Mouse (Mus musculus) hindbrain, postnatal 0 days (tissue): Measurements from ENCODE around the gene Kat14. TPM values are rescaled to one million over a fixed set of nuclear protein-coding genes. Genes with fewer than 3 reads are reported as not detected.
A peak's percentile ranks its signal among the peaks of the same experiment; 100 is the strongest.

Experiments
- ATAC-seq: fragments of 200-750 bp; cut with Nextera tagmentation; 2 replicates; pipeline ENCODE4 v1.8.0; 2017; ENCODE audit warnings: mild to moderate bottlenecking, moderate TSS enrichment, moderate library complexity
- DNase-seq: peaks from one replicate; pipeline ENCODE4 v3.0.0-alpha.2; 2015; ENCODE audit warnings: low spot score
- H3K27ac ChIP-seq: fragments of 300-500 bp; sonication (generic); 2 replicates; pipeline ENCODE4 v1.5.1; 2014; ENCODE audit warnings: mild to moderate bottlenecking
- H3K27me3 ChIP-seq: fragments of 300-500 bp; sonication (generic); 2 replicates; pipeline ENCODE4 v1.6.1; 2014; ENCODE audit warnings: low read length, mixed read lengths; ENCODE audit not compliant: insufficient read depth
- H3K36me3 ChIP-seq: fragments of 300-500 bp; sonication (generic); 2 replicates; pipeline ENCODE4 v1.6.1; 2014; ENCODE audit warnings: low read length, mixed read lengths; ENCODE audit not compliant: insufficient read depth
- H3K4me1 ChIP-seq: fragments of 300-500 bp; sonication (generic); 2 replicates; pipeline ENCODE4 v1.6.1; 2014; ENCODE audit warnings: antibody characterized with exemption, low read length, mixed read lengths; ENCODE audit not compliant: insufficient read depth
- H3K4me2 ChIP-seq: fragments of 300-500 bp; sonication (generic); 2 replicates; pipeline ENCODE4 v1.6.1; 2014; ENCODE audit warnings: low read depth, mild to moderate bottlenecking, low read length, moderate library complexity, mixed read lengths
- H3K4me3 ChIP-seq: fragments of 300-500 bp; sonication (generic); 2 replicates; pipeline ENCODE4 v1.5.1; 2014; ENCODE audit warnings: low read length
- H3K9ac ChIP-seq: fragments of 300-500 bp; sonication (generic); replicated peaks from 2 replicates; pipeline ENCODE4 v1.6.1; 2014; ENCODE audit warnings: mild to moderate bottlenecking, low read length, moderate library complexity, mixed read lengths
- H3K9me3 ChIP-seq: fragments of 300-500 bp; sonication (generic); 2 replicates; pipeline ENCODE4 v1.6.1; 2016; ENCODE audit warnings: low read length, mixed read lengths
- CTCF ChIP-seq: IDR thresholded peaks from 2 replicates; pipeline ENCODE4 v1.5.1; 2016; ENCODE audit warnings: antibody characterized with exemption, control low read depth, low read depth
- WGBS: fragments of 180-500 bp; shearing (Covaris S2); extraction: QIAGEN DNeasy Blood & Tissue Kit; methylation state at CpG from one replicate; pipeline ENCODE4 v1.1.7; 2014; 5-methylcytosine and 5-hydroxymethylcytosine counted together
- polyA plus RNA-seq: library from polyadenylated mRNA; unstranded; fragments of >200 nt; fragmentation: Nextera tagmentation; extraction: Ambion mirVana; gene quantifications from 2 replicates; pipeline ENCODE4 v1.2.1, GENCODE M21; 2015
- total RNA-seq: library from RNA; depleted of rRNA; stranded (reverse); fragments of >200 nt; gene quantifications from 2 replicates; pipeline ENCODE4 v1.2.3, GENCODE M21; 2014

Gene Kat14
- total and polyA plus RNA-seq, 2 experiments from 2014 or later, result 22.5 to 23.5 TPM

GRCm38 (mm10) chr2:144400659-144401058, 31.9 kb downstream of the Kat14 start:
- H3K36me3 ChIP-seq, result peaks cover 52% of the 10 kb centered on the region
- 95% methylated on average over 6 of the region's 6 CpGs for WGBS

GRCm38 (mm10) chr2:144409037-144409436, 40.3 kb downstream of the Kat14 start:
- H3K9me3 ChIP-seq, result no peaks in the 10 kb centered on the region
- H3K4me3 ChIP-seq, result no peak overlapping the region
- peaks cover 20% of the 10 kb centered on the region; the same call in 1 of the 2 replicates for H3K36me3 ChIP-seq
- no peaks in the 10 kb centered on the region for H3K4me1 ChIP-seq
- no peak for TF ChIP-seq CTCF
- no peak for DNase-seq
- WGBS, result 95% methylated on average over 4 of the region's 4 CpGs
- H3K9ac ChIP-seq, result no peak overlapping the region
- no peak for ATAC-seq
- H3K4me2 ChIP-seq, result no peak overlapping the region
- H3K27ac ChIP-seq, result no peak overlapping the region
- no peaks in the 10 kb centered on the region for H3K27me3 ChIP-seq

More at GRCm38 (mm10) chr2:144400659-144401058, 31.9 kb downstream of the Kat14 start:
- Histone ChIP-seq H3K27ac (no peak overlapping the region), H3K4me2 (no peak overlapping the region), H3K9ac (no peak overlapping the region), H3K4me3 (no peak overlapping the region), H3K4me1 (no peaks in the 10 kb centered on the region), H3K27me3 (no peaks in the 10 kb centered on the region), H3K9me3 (no peaks in the 10 kb centered on the region)
- TF ChIP-seq CTCF, result no peak
- ATAC-seq (no peak), DNase-seq (no peak)

- Histone ChIP-seq H3K4me3 (no peak overlapping the region), H3K27me3 (no peaks in the 10 kb centered on the region), H3K9ac (no peak overlapping the region), H3K27ac (no peak overlapping the region; the same call in 1 of the 2 replicates), H3K36me3 (peaks cover 16% of the 10 kb centered on the region; the same call in 1 of the 2 replicates), H3K4me2 (no peak overlapping the region), H3K4me1 (no peaks in the 10 kb centered on the region), H3K9me3 (no peaks in the 10 kb centered on the region)
- WGBS, result 47% methylated on average over 3 of the region's 3 CpGs
- TF ChIP-seq CTCF, result no peak; the same call in 1 of the 2 replicates
- ATAC-seq (no peak), DNase-seq (peak; percentile 35)
These were observed 41.8 kb downstream of the Kat14 start for GRCm38 (mm10) chr2:144410603-144411002.

- no peaks in the 10 kb centered on the region for H3K9me3 ChIP-seq
- H3K4me2 ChIP-seq, result no peak overlapping the region
- no peak for DNase-seq
- TF ChIP-seq CTCF, result no peak
- no peaks in the 10 kb centered on the region for H3K4me1 ChIP-seq
- H3K27me3 ChIP-seq, result no peaks in the 10 kb centered on the region
- H3K9ac ChIP-seq, result no peak overlapping the region
- no peaks in the 10 kb centered on the region for H3K36me3 ChIP-seq
- no peak for ATAC-seq
- WGBS, result 86% methylated on average over 1 of the region's 1 CpGs
- no peak overlapping the region for H3K4me3 ChIP-seq
- no peak overlapping the region for H3K27ac ChIP-seq
These were observed 45.9 kb downstream of the Kat14 start for GRCm38 (mm10) chr2:144414646-144415045.

- Histone ChIP-seq H3K27me3 (no peaks in the 10 kb centered on the region), H3K27ac (no peak overlapping the region), H3K36me3 (no peaks in the 10 kb centered on the region), H3K4me2 (no peak overlapping the region), H3K9me3 (no peaks in the 10 kb centered on the region), H3K4me3 (no peak overlapping the region), H3K4me1 (no peaks in the 10 kb centered on the region), H3K9ac (no peak overlapping the region)
- no peak for TF ChIP-seq CTCF
- ATAC-seq (no peak), DNase-seq (no peak)
- WGBS, result 48% methylated on average over 8 of the region's 8 CpGs
These were observed 48.1 kb downstream of the Kat14 start for GRCm38 (mm10) chr2:144416859-144417258.

- Histone ChIP-seq H3K4me2 (no peak overlapping the region), H3K27me3 (no peaks in the 10 kb centered on the region)
- TF ChIP-seq CTCF, result no peak
These were observed 49.3 kb downstream of the Kat14 start for GRCm38 (mm10) chr2:144418062-144418461.

GRCm38 (mm10) chr2:144422094-144422675, 53.4 kb downstream of the Kat14 start:
- DNase-seq, result no peak
- Histone ChIP-seq H3K4me3 (no peak overlapping the region), H3K9me3 (no peaks in the 10 kb centered on the region), H3K36me3 (no peaks in the 10 kb centered on the region), H3K27me3 (no peaks in the 10 kb centered on the region), H3K4me2 (no peak overlapping the region), H3K4me1 (no peaks in the 10 kb centered on the region), H3K27ac (no peak overlapping the region), H3K9ac (no peak overlapping the region)
- 73% methylated on average over 10 of the region's 10 CpGs for WGBS
- no peak for ATAC-seq
- TF ChIP-seq CTCF, result no peak

More at GRCm38 (mm10) chr2:144418062-144418461, 49.3 kb downstream of the Kat14 start:
- Histone ChIP-seq H3K4me3 (no peak overlapping the region), H3K9me3 (no peaks in the 10 kb centered on the region), H3K4me1 (no peaks in the 10 kb centered on the region), H3K27ac (no peak overlapping the region), H3K9ac (no peak overlapping the region), H3K36me3 (no peaks in the 10 kb centered on the region)
- DNase-seq, result no peak
- 22% methylated on average over 2 of the region's 2 CpGs for WGBS
- ATAC-seq, result no peak
